Mouse (Mus musculus): ENCODE measurements around the gene Chid1. TPM values are rescaled to one million over a fixed set of nuclear protein-coding genes. Genes with fewer than 3 reads are reported as not detected.
A peak's percentile ranks its signal among the peaks of the same experiment; 100 is the strongest.

Gene Chid1
- polyA plus RNA-seq, 1 experiment: 45.8 TPM

- Histone ChIP-seq H3K4me3 (ENCODE audit: insufficient read depth, low read length) (no peak overlapping the region), H3K27ac (ENCODE audit: insufficient read depth, low read length) (no peak overlapping the region), H3K4me1 (ENCODE audit: control insufficient read depth, insufficient read depth, low read length) (0 out of 2 replicates have a peak, but pooled peaks cover 7% of the 10 kb centered on the region)
- no peak for TF ChIP-seq POLR2A (IDR thresholded peaks at IDR 0.05; ENCODE audit: low read depth, low read length)
- TF ChIP-seq CTCF (IDR thresholded peaks at IDR 0.05; ENCODE audit: borderline replicate concordance, insufficient read depth, low read length): no peak
These were observed 80.4 kb downstream of the Chid1 start for GRCm38 (mm10) chr7:141459301-141459711.

- no peak overlapping the region for H3K4me3 ChIP-seq (ENCODE audit: insufficient read depth, low read length)
- H3K27ac ChIP-seq (ENCODE audit: insufficient read depth, low read length): no peak overlapping the region
- TF ChIP-seq CTCF (IDR thresholded peaks at IDR 0.05; ENCODE audit: borderline replicate concordance, insufficient read depth, low read length): no peak
- TF ChIP-seq POLR2A (IDR thresholded peaks at IDR 0.05; ENCODE audit: low read depth, low read length): no peak
- H3K4me1 ChIP-seq (ENCODE audit: control insufficient read depth, insufficient read depth, low read length): 0 out of 2 replicates have a peak, but pooled peaks cover 7% of the 10 kb centered on the region
These were observed 81.0 kb downstream of the Chid1 start for GRCm38 (mm10) chr7:141458661-141459060.

DNA sequence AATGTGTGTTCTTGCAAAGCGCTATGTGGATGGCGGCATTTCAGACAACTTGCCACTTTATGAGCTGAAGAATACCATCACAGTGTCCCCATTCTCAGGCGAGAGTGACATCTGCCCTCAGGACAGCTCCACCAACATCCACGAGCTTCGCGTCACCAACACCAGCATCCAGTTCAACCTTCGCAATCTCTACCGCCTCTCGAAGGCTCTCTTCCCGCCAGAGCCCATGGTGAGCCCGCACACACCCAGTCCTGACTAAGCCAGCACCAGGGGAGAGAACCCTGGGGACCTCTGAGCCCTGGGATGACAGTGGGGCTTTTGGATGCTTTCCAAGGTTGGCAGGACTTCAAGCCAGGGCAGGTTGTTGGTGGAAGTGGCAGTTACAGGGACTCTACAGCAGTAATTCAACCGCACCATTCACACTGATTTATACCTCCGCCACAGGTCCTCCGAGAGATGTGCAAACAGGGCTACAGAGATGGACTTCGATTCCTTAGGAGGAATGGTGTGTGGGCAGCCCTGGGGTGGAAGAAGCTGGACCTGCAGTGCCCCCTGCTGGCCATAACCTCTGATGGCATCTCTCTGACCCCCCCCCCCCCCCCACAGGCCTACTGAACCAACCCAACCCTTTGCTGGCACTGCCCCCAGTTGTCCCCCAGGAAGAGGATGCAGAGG, 81.5 kb downstream of the Chid1 start:
- 0 out of 2 replicates have a peak, but pooled peaks cover 7% of the 10 kb centered on the region for H3K4me1 ChIP-seq (ENCODE audit: control insufficient read depth, insufficient read depth, low read length)
- no peak overlapping the region for H3K27ac ChIP-seq (ENCODE audit: insufficient read depth, low read length)
- H3K4me3 ChIP-seq (ENCODE audit: insufficient read depth, low read length): no peak overlapping the region
- TF ChIP-seq CTCF (IDR thresholded peaks at IDR 0.05; ENCODE audit: borderline replicate concordance, insufficient read depth, low read length) (peak; percentile 45; the same call in 1 of the 2 replicates), POLR2A (IDR thresholded peaks at IDR 0.05; ENCODE audit: low read depth, low read length) (no peak)

- TF ChIP-seq POLR2A (IDR thresholded peaks at IDR 0.05; ENCODE audit: low read depth, low read length) (no peak), CTCF (IDR thresholded peaks at IDR 0.05; ENCODE audit: borderline replicate concordance, insufficient read depth, low read length) (no peak)
These were observed 82.4 kb downstream of the Chid1 start for GRCm38 (mm10) chr7:141457236-141457635.

GRCm38 (mm10) chr7:141456739-141457138, 82.9 kb downstream of the Chid1 start:
- no peak overlapping the region for H3K27ac ChIP-seq (ENCODE audit: insufficient read depth, low read length)
- 0 out of 2 replicates have a peak, but pooled peaks cover 3% of the 10 kb centered on the region for H3K4me1 ChIP-seq (ENCODE audit: control insufficient read depth, insufficient read depth, low read length)
- H3K4me3 ChIP-seq (ENCODE audit: insufficient read depth, low read length): no peak overlapping the region
- TF ChIP-seq POLR2A (IDR thresholded peaks at IDR 0.05; ENCODE audit: low read depth, low read length) (no peak), CTCF (IDR thresholded peaks at IDR 0.05; ENCODE audit: borderline replicate concordance, insufficient read depth, low read length) (no peak)

More at GRCm38 (mm10) chr7:141457236-141457635, 82.4 kb downstream of the Chid1 start:
- Histone ChIP-seq H3K27ac (ENCODE audit: insufficient read depth, low read length) (no peak overlapping the region), H3K4me3 (ENCODE audit: insufficient read depth, low read length) (no peak overlapping the region), H3K4me1 (ENCODE audit: control insufficient read depth, insufficient read depth, low read length) (0 out of 2 replicates have a peak, but pooled peaks cover 4% of the 10 kb centered on the region)

DNA sequence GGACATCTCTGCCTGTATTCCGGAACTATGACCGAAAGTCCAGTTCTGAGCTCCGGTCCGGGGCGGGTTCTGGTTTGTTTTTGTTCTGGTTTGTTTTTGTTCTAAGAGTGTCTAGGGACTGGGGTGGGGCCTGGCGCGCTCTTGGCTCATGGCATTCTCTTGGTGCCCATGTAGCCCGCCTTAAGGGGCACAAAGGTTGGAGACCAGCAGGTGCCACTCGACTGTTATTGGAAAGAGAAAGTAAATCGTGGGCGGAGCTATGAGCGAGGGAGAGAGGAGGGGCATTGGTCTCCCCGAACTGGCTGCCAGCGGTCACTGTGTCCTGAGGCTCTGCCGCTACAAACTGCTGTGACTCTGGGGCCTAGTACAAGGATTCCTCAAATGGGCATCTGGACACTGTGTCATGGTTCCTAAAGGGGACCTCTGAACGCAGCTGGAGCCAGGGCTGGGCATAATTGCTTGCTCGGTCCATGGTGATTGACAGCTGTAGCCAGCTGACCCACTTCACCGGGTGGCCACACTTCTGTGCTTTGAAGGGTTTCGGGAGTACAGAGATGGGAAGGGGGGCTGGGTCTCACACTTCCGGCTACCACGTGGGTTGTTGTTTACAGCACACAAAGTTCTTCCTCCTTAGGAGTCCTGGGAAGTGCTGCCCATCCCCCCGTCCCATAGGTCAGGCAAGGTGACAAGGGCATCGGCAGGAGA, 83.9 kb downstream of the Chid1 start:
- no peak overlapping the region for H3K27ac ChIP-seq (ENCODE audit: insufficient read depth, low read length)

DNA sequence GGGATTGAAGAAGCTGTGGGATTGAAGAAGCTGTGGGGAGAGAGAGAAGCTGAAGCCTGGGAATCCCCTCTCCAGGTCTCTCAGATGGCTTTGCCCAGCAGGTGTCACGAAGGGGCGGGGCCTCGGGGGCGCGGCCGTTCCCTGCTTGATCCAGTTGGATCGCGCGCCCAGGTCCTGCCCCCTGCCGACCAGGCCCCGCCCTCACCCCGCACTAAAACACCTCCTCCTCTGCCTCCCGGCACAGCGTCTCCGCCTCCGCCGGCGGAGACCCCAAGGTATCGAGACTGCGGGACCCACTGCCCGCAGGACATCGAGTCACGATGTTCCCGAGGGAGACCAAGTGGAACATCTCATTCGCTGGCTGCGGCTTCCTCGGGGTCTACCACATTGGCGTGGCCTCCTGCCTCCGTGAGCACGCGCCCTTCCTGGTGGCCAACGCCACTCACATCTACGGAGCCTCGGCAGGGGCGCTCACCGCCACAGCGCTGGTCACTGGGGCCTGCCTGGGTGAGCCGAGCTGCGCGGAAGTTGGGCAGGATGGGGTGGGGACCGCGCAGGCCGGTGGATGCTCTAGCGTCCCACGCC, 84.6 kb downstream of the Chid1 start, which contains the start of gene Pnpla2:
Gene Pnpla2, plus strand, starts transcription at position 232 of the 585 bp plus-strand sequence.
- H3K4me1 ChIP-seq (ENCODE audit: control insufficient read depth, insufficient read depth, low read length): 0 out of 2 replicates have a peak, but pooled peaks cover 3% of the 10 kb centered on the region
- TF ChIP-seq POLR2A (IDR thresholded peaks at IDR 0.05; ENCODE audit: low read depth, low read length): peak; percentile 94
- no peak for TF ChIP-seq CTCF (IDR thresholded peaks at IDR 0.05; ENCODE audit: borderline replicate concordance, insufficient read depth, low read length)
- H3K27ac ChIP-seq (ENCODE audit: insufficient read depth, low read length): no peak within 1 kb of the TSS
- peak within 1 kb of the TSS; percentile 81 for H3K4me3 ChIP-seq (ENCODE audit: insufficient read depth, low read length)

More for the DNA sequence above, 83.9 kb downstream of the Chid1 start:
- Histone ChIP-seq H3K4me3 (ENCODE audit: insufficient read depth, low read length) (peak overlapping the region; percentile 81), H3K4me1 (ENCODE audit: control insufficient read depth, insufficient read depth, low read length) (0 out of 2 replicates have a peak, but pooled peaks cover 3% of the 10 kb centered on the region)
- TF ChIP-seq POLR2A (IDR thresholded peaks at IDR 0.05; ENCODE audit: low read depth, low read length): 0 out of 2 replicates have a peak, but pooled peaks have one; percentile 28
- TF ChIP-seq CTCF (IDR thresholded peaks at IDR 0.05; ENCODE audit: borderline replicate concordance, insufficient read depth, low read length): no peak

DNA sequence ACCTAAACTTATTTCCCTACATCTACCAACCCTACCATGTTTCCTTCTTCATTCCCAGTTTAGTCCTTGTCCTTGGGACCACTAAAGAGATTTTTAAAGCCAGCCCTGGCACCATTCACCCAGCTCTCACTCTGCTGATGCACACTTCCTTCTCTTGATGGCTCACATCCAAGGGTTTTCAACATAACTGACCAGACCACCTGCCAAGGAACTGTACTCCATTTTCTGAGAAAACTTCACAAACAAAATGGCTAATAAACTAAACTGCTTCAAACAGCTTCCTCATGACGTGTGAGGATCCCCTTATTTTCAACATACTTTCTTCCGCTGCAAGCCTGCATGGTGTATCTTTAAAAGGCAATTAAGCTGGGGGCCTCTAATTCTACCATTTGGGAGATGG, 86.0 kb downstream of the Chid1 start:
- H3K4me1 ChIP-seq (ENCODE audit: control insufficient read depth, insufficient read depth, low read length): peaks cover 8% of the 10 kb centered on the region
- H3K27ac ChIP-seq (ENCODE audit: insufficient read depth, low read length): no peak overlapping the region
- H3K4me3 ChIP-seq (ENCODE audit: insufficient read depth, low read length): no peak overlapping the region
- TF ChIP-seq CTCF (IDR thresholded peaks at IDR 0.05; ENCODE audit: borderline replicate concordance, insufficient read depth, low read length): no peak
- TF ChIP-seq POLR2A (IDR thresholded peaks at IDR 0.05; ENCODE audit: low read depth, low read length): no peak

DNA sequence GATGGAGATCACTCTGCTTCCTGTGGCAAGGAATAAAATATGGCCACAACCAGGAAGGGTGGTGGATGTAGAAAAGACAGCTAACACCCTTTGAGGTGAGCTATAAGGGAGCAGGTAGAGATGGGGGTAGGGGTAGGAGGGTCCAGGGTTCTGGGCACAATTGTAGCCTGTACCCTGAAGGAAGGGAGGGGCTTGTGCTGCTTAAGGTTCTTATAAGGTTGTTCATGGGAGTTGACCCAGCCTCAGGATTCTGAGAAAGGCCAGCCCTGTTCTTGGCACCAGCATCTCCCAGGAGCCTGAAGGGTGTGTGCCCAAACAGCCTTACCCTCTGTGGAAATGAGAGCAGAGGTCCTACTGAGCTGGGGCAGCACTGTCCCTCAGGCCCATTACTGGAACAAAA, 87.7 kb downstream of the Chid1 start:
- TF ChIP-seq CTCF (IDR thresholded peaks at IDR 0.05; ENCODE audit: borderline replicate concordance, insufficient read depth, low read length) (no peak), POLR2A (IDR thresholded peaks at IDR 0.05; ENCODE audit: low read depth, low read length) (no peak)
- no peak overlapping the region for H3K27ac ChIP-seq (ENCODE audit: insufficient read depth, low read length)
- peaks cover 8% of the 10 kb centered on the region for H3K4me1 ChIP-seq (ENCODE audit: control insufficient read depth, insufficient read depth, low read length)
- no peak overlapping the region for H3K4me3 ChIP-seq (ENCODE audit: insufficient read depth, low read length)

All from embryonic fibroblast, embryonic 13.5 days (primary cell).